In genomic region chr11:93987026-93987425, GRCm38 (mm10) we compare ENCODE assay signal across 11 mouse cellular contexts. TPM values are rescaled to one million over a fixed set of nuclear protein-coding genes. Genes with fewer than 3 reads are reported as not detected.
DNase-seq lines count a peak whose midpoint lies in the region; ATAC-seq and TF ChIP-seq lines count a peak whose summit lies in the region.
"Had no signal": no experiment of that assay in that cellular context is flagged by ENCODE, and none has a peak within 500 bp of the region (broad histone marks: within the 10 kb centered on the region; RNA-seq: fewer than 3 reads in every experiment).

No protein-coding gene starts in this region.

- DNase-seq in heart, adult 2 months: no peak
- DNase-seq in heart, adult 8-10 months (ENCODE audit: low spot score): no peak
- no peak for DNase-seq in liver
- no peak for DNase-seq in frontal cortex, postnatal 36 days (ENCODE audit: low spot score in 2 of 2)
- DNase-seq: left cerebral cortex, postnatal 4 days; thymus, adult 18-20 months had no signal

- H3K4me1 ChIP-seq in heart, adult 2 months (ENCODE audit: control insufficient read depth, insufficient read depth, low read length): peaks cover 16% of the 10 kb centered on the region
- H3K4me1 ChIP-seq in liver, embryonic 12.5 days: peaks cover 16% of the 10 kb centered on the region
- H3K4me1 ChIP-seq in small intestine, adult 2 months (ENCODE audit: control insufficient read depth, insufficient read depth, insufficient read length, low read length): peaks cover 14% of the 10 kb centered on the region; the same call in 1 of the 2 replicates
- no peaks in the 10 kb centered on the region for H3K4me1 ChIP-seq in midbrain, embryonic 13.5 days (replicated peaks)

- intact Hi-C loops in heart, adult 2 months (cut with DNase I): no loop called here

- no peak overlapping the region for H3K4me2 ChIP-seq in liver, embryonic 12.5 days
- H3K4me2 ChIP-seq in midbrain, embryonic 13.5 days (replicated peaks): no peak overlapping the region

- TF ChIP-seq POLR2A in heart, adult 2 months (IDR thresholded peaks at IDR 0.05; ENCODE audit: insufficient read depth, low read depth, low read length): no peak
- no peak for TF ChIP-seq POLR2A in small intestine, adult 2 months (IDR thresholded peaks at IDR 0.05; ENCODE audit: low read depth, low read length)

- H3K4me3 ChIP-seq in heart, adult 2 months: no peak overlapping the region
- H3K4me3 ChIP-seq in liver, embryonic 12.5 days: no peak overlapping the region
- no peak overlapping the region for H3K4me3 ChIP-seq in small intestine, adult 2 months (ENCODE audit: low read depth, low read length)
- H3K4me3 ChIP-seq in midbrain, embryonic 13.5 days (replicated peaks): no peak overlapping the region

- no peaks in the 10 kb centered on the region for H3K79me2 ChIP-seq in heart, adult 2 months (replicated peaks; ENCODE audit: control insufficient read depth, insufficient read depth, low read length)

- H3K9me3 ChIP-seq in liver, embryonic 12.5 days (replicated peaks): no peaks in the 10 kb centered on the region
- H3K9me3 ChIP-seq in midbrain, embryonic 13.5 days: no peaks in the 10 kb centered on the region

- peak overlapping the region; percentile 91 for H3K27ac ChIP-seq in heart, adult 2 months
- H3K27ac ChIP-seq in liver, embryonic 12.5 days: peak overlapping the region; percentile 23
- H3K27ac ChIP-seq in small intestine, adult 2 months (ENCODE audit: insufficient read depth, low read depth, low read length): peak overlapping the region; percentile 80
- H3K27ac ChIP-seq in midbrain, embryonic 13.5 days: no peak overlapping the region
- H3K27ac ChIP-seq: hindbrain, postnatal 0 days had no signal

- H3K36me3 ChIP-seq in heart, adult 2 months (ENCODE audit: control insufficient read depth, insufficient read depth, low read length): peaks cover 4% of the 10 kb centered on the region
- no peaks in the 10 kb centered on the region for H3K36me3 ChIP-seq in liver, embryonic 12.5 days
- no peaks in the 10 kb centered on the region for H3K36me3 ChIP-seq in small intestine, adult 2 months (ENCODE audit: control insufficient read depth, insufficient read depth, low read length)
- H3K36me3 ChIP-seq in midbrain, embryonic 13.5 days: no peaks in the 10 kb centered on the region

- ATAC-seq in liver, embryonic 12.5 days: no peak
- ATAC-seq in granulocyte monocyte progenitor cell, adult 5-6 weeks (replicated peaks; ENCODE audit: poor library complexity, severe bottlenecking): 0 out of 2 replicates have a peak, but pooled peaks have one; percentile 31
- no peak for ATAC-seq in midbrain, embryonic 13.5 days
- ATAC-seq: hindbrain, postnatal 0 days had no signal

- TF ChIP-seq EP300 in heart, adult 2 months (IDR thresholded peaks at IDR 0.05; ENCODE audit: insufficient read depth, low read depth, low read length): no peak

- H3K9ac ChIP-seq in heart, adult 2 months (ENCODE audit: low read depth, low read length): no peak overlapping the region
- no peak overlapping the region for H3K9ac ChIP-seq in liver, embryonic 12.5 days
- no peak overlapping the region for H3K9ac ChIP-seq in midbrain, embryonic 13.5 days (replicated peaks)

- no peaks in the 10 kb centered on the region for H3K27me3 ChIP-seq in heart, adult 2 months (ENCODE audit: control insufficient read depth, insufficient read depth, low read length)
- no peaks in the 10 kb centered on the region for H3K27me3 ChIP-seq in liver, embryonic 12.5 days (replicated peaks)
- H3K27me3 ChIP-seq in small intestine, adult 2 months (ENCODE audit: control insufficient read depth, insufficient read depth, low read length): no peaks in the 10 kb centered on the region
- H3K27me3 ChIP-seq in midbrain, embryonic 13.5 days: no peaks in the 10 kb centered on the region

- 75% methylated on average over 4 of the region's 4 CpGs for WGBS in heart, adult 2 months
- 63% methylated on average over 4 of the region's 4 CpGs for WGBS in liver, embryonic 12.5 days (ENCODE audit: insufficient replicate concordance)
- WGBS in small intestine, adult 2 months: 79% methylated on average over 4 of the region's 4 CpGs
- WGBS in midbrain, embryonic 13.5 days: 92% methylated on average over 4 of the region's 4 CpGs

- no peak for TF ChIP-seq CTCF in heart, adult 2 months (IDR thresholded peaks at IDR 0.05)
- no peak for TF ChIP-seq CTCF in small intestine, adult 2 months (IDR thresholded peaks at IDR 0.05; ENCODE audit: extremely low read depth, insufficient read length, insufficient replicate concordance, low read depth, low read length)

RNA-seq across cellular contexts. Expression of gene Spag9, which starts 8.9 kb away (rescaled TPM):
- 100 to 1,000 TPM; 131 to 155 TPM for total RNA-seq in heart, adult 2 months (2021)
- 23.9 and 40.7 TPM in 2 replicates for polyA plus RNA-seq in heart, adult 2 months (2012; rRNA removed)
- 100 to 1,000 TPM; 141 to 155 (median 148) TPM for total RNA-seq in heart, adult 8-10 months (2022)
- 18.0 and 19.6 TPM in 2 replicates for polyA plus RNA-seq in liver, embryonic 12.5 days (2016; fragmentation: Nextera tagmentation; extraction: Ambion mirVana)
- 25.3 and 42.8 TPM in 2 replicates for total RNA-seq in granulocyte monocyte progenitor cell, adult 5-6 weeks (2014; fragmentation: Nextera tagmentation)
- 51.1 and 59.8 TPM in 2 replicates for total RNA-seq in granulocyte monocyte progenitor cell, adult 5-6 weeks (2017)
- 20.5 and 32.4 TPM in 2 replicates for polyA plus RNA-seq in small intestine, adult 2 months (2012; rRNA removed)
- polyA plus RNA-seq in midbrain, embryonic 13.5 days (2015; fragmentation: Nextera tagmentation; extraction: Ambion mirVana): 108 and 109 TPM in 2 replicates

RNA-seq across cellular contexts. Expression of gene Nme1, which starts 18.7 kb away (rescaled TPM):
- 10 to 100 TPM; 13.9 to 19.7 TPM for total RNA-seq in heart, adult 2 months (2021)
- polyA plus RNA-seq in heart, adult 2 months (2012; rRNA removed): 32.4 and 35.2 TPM in 2 replicates
- total RNA-seq in heart, adult 8-10 months (2022): 10 to 100 TPM in 3 of 4 experiments, 1 to 10 TPM in 1; 8.3 to 15.9 (median 12.6) TPM
- 195 and 224 TPM in 2 replicates for polyA plus RNA-seq in liver, embryonic 12.5 days (2016; fragmentation: Nextera tagmentation; extraction: Ambion mirVana)
- 78.3 and 96.2 TPM in 2 replicates for total RNA-seq in granulocyte monocyte progenitor cell, adult 5-6 weeks (2014; fragmentation: Nextera tagmentation)
- total RNA-seq in granulocyte monocyte progenitor cell, adult 5-6 weeks (2017): 178 and 237 TPM in 2 replicates
- 43.7 and 50.1 TPM in 2 replicates for polyA plus RNA-seq in small intestine, adult 2 months (2012; rRNA removed)
- 383 and 407 TPM in 2 replicates for polyA plus RNA-seq in midbrain, embryonic 13.5 days (2015; fragmentation: Nextera tagmentation; extraction: Ambion mirVana)

RNA-seq across cellular contexts. Expression of gene Gm20390, which starts 18.9 kb away (rescaled TPM):
- 10 to 100 TPM in 1 of 2 experiments, 1 to 10 TPM in 1; 7.4 to 11.4 TPM for total RNA-seq in heart, adult 2 months (2021)
- polyA plus RNA-seq in heart, adult 2 months (2012; rRNA removed): 10.5 and 11.1 TPM in 2 replicates
- 10 to 100 TPM; 11.7 to 17.8 (median 12.5) TPM for total RNA-seq in heart, adult 8-10 months (2022)
- polyA plus RNA-seq in liver, embryonic 12.5 days (2016; fragmentation: Nextera tagmentation; extraction: Ambion mirVana): 264 and 272 TPM in 2 replicates
- 112 and 180 TPM in 2 replicates for total RNA-seq in granulocyte monocyte progenitor cell, adult 5-6 weeks (2014; fragmentation: Nextera tagmentation)
- not detected in 2 replicates for total RNA-seq in granulocyte monocyte progenitor cell, adult 5-6 weeks (2017)
- polyA plus RNA-seq in small intestine, adult 2 months (2012; rRNA removed): 6.9 and 8.5 TPM in 2 replicates
- polyA plus RNA-seq in midbrain, embryonic 13.5 days (2015; fragmentation: Nextera tagmentation; extraction: Ambion mirVana): 331 and 360 TPM in 2 replicates

RNA-seq across cellular contexts. Expression of gene Nme2, which starts 31.0 kb away (rescaled TPM):
- 1,000 to 10,000 TPM in 1 of 2 experiments, 100 to 1,000 TPM in 1; 935 to 1,129 TPM for total RNA-seq in heart, adult 2 months (2021)
- polyA plus RNA-seq in heart, adult 2 months (2012; rRNA removed): 469 and 474 TPM in 2 replicates
- total RNA-seq in heart, adult 8-10 months (2022): 1,000 to 10,000 TPM; 1,051 to 1,128 (median 1,108) TPM
- 76.4 and 76.8 TPM in 2 replicates for polyA plus RNA-seq in liver, embryonic 12.5 days (2016; fragmentation: Nextera tagmentation; extraction: Ambion mirVana)
- 640 and 684 TPM in 2 replicates for total RNA-seq in granulocyte monocyte progenitor cell, adult 5-6 weeks (2014; fragmentation: Nextera tagmentation)
- 250 and 253 TPM in 2 replicates for total RNA-seq in granulocyte monocyte progenitor cell, adult 5-6 weeks (2017)
- polyA plus RNA-seq in small intestine, adult 2 months (2012; rRNA removed): 104 and 114 TPM in 2 replicates
- 63.8 and 79.7 TPM in 2 replicates for polyA plus RNA-seq in midbrain, embryonic 13.5 days (2015; fragmentation: Nextera tagmentation; extraction: Ambion mirVana)

Comparison
In these comparisons a context has a peak if more than half of its experiments do, and no peak if none do; other contexts are left out.
1. RNA of gene Gm20390, which starts 18.9 kb away (polyA plus RNA-seq): 331 to 360 TPM in midbrain, embryonic 13.5 days and 264 to 272 TPM in liver, embryonic 12.5 days; 10.5 to 11.1 TPM in heart, adult 2 months and 6.9 to 8.5 TPM in small intestine, adult 2 months; every median in the first group is over 10 times any median in the second.